Mouse (Mus musculus): Measurements from ENCODE around the gene AA467197. TPM values are rescaled to one million over a fixed set of nuclear protein-coding genes. Genes with fewer than 3 reads are reported as not detected.

AA467197 gene
- total RNA-seq, 1 experiment from 2014 or later, result 0.70 TPM

Small RNA genes lying within 50 kb of the gene (microRNA-seq; reads per million reads assigned to microRNA genes)
- gene Mir147, result 4.8 to 6.0 reads per million in 2 experiments

Other genes with a start within 250 kb of the AA467197 start
- 1.4 and 2.0 TPM in 2 replicates for gene Slc28a2, start 210.5 kb upstream of the AA467197 start, total RNA-seq (2021)
- gene Gm14085, start 152.0 kb upstream of the AA467197 start, total RNA-seq (2021), result 0.18 TPM in 1 of 2 replicates, not detected in the other
- gene Gatm, start 25.7 kb upstream of the AA467197 start, total RNA-seq (2021), result 2.0 and 5.0 TPM in 2 replicates
- 30.5 and 34.2 TPM in 2 replicates for gene Slc30a4, start 65.7 kb downstream of the AA467197 start, total RNA-seq (2021)
- gene Bloc1s6, start 101.5 kb downstream of the AA467197 start, total RNA-seq (2021), result 26.2 and 38.4 TPM in 2 replicates
- gene Sqor, start 128.3 kb downstream of the AA467197 start, total RNA-seq (2021), result 50.2 and 57.3 TPM in 2 replicates